Mouse (Mus musculus) CH12.LX (cell line): Measurements from ENCODE around the gene T. TPM values are rescaled to one million over a fixed set of nuclear protein-coding genes. Genes with fewer than 3 reads are reported as not detected.

Experiments
- DNase-seq: peaks from one replicate; pipeline ENCODE4 v3.0.0-alpha.2; 2013; ENCODE audit errors: extremely low read depth
- H3K27ac ChIP-seq: 2 replicates; pipeline ENCODE4 v1.5.1; 2012; ENCODE audit warnings: low read depth, mild to moderate bottlenecking, control low read depth, moderate library complexity; ENCODE audit not compliant: insufficient read depth
- H3K27me3 ChIP-seq: replicated peaks from 2 replicates; pipeline ENCODE3; 2012; ENCODE audit warnings: inconsistent platforms
- H3K36me3 ChIP-seq, 2 experiments: replicated peaks in 1 of 2; 2 replicates each; pipeline versions ENCODE3 to v1.6.1; 2012; ENCODE audit warnings: inconsistent platforms in 1 of 2, low read length in 1 of 2, mild to moderate bottlenecking in 1 of 2, mixed read lengths in 1 of 2, moderate library complexity in 1 of 2; ENCODE audit not compliant: control insufficient read depth in 1 of 2, insufficient read depth in 1 of 2
- H3K4me1 ChIP-seq, 2 experiments: 2 replicates each; pipeline ENCODE4 v1.6.1; 2012; ENCODE audit warnings: inconsistent platforms in 1 of 2, moderate library complexity in 1 of 2; ENCODE audit not compliant: insufficient read depth in 2 of 2, control insufficient read depth in 1 of 2
- H3K4me2 ChIP-seq: 2 replicates; pipeline ENCODE4 v1.6.1; 2012; ENCODE audit warnings: low read depth, mild to moderate bottlenecking, control low read depth; ENCODE audit not compliant: poor library complexity, insufficient read depth, severe bottlenecking
- H3K4me3 ChIP-seq, 3 experiments: fragments of 150-350 bp in 1 of 3; sonication (generic) in 1 of 3; replicated peaks in 1 of 3; 2 replicates each; pipeline versions ENCODE3 to v1.5.1; 2011 to 2012; ENCODE audit warnings: low read depth in 2 of 3, low read length in 2 of 3, mild to moderate bottlenecking in 2 of 3, moderate library complexity in 2 of 3, control low read depth in 1 of 3, improper control_type of control experiment in 1 of 3, inconsistent platforms in 1 of 3, mixed read lengths in 1 of 3; ENCODE audit not compliant: poor library complexity in 1 of 3
- H3K79me2 ChIP-seq: replicated peaks from 2 replicates; pipeline ENCODE4 v1.6.1; 2012; ENCODE audit warnings: mild to moderate bottlenecking, moderate library complexity; ENCODE audit not compliant: control insufficient read depth, poor library complexity, insufficient read depth, severe bottlenecking; ENCODE audit errors: extremely low read depth
- H3K9ac ChIP-seq: 2 replicates; pipeline ENCODE4 v1.6.1; 2012; ENCODE audit warnings: low read depth, mild to moderate bottlenecking, control low read depth, moderate library complexity; ENCODE audit not compliant: insufficient read depth
- H3K9me3 ChIP-seq: replicated peaks from 2 replicates; pipeline ENCODE3; 2012; ENCODE audit warnings: low read length, inconsistent platforms, mixed read lengths
- CTCF ChIP-seq, 2 experiments: IDR thresholded peaks in 1 of 2; conservative IDR thresholded peaks in 1 of 2; 2 replicates each; pipeline ENCODE4 v1.5.1; 2011 to 2012; ENCODE audit warnings: low read depth in 2 of 2, low read length in 2 of 2, improper control_type of control experiment in 1 of 2, inconsistent platforms in 1 of 2, mild to moderate bottlenecking in 1 of 2, moderate library complexity in 1 of 2
- E2F4 ChIP-seq: IDR thresholded peaks from 2 replicates; pipeline ENCODE4 v1.6.1; 2011; ENCODE audit warnings: low read depth, low read length, improper control_type of control experiment; ENCODE audit not compliant: insufficient replicate concordance
- HCFC1 ChIP-seq: IDR thresholded peaks from 2 replicates; pipeline ENCODE4 v1.6.1; 2012; ENCODE audit warnings: low read depth, mild to moderate bottlenecking, inconsistent platforms, low read length, improper control_type of control experiment
- IRF4 ChIP-seq: IDR thresholded peaks from 2 replicates; pipeline ENCODE4 v1.6.1; 2014; ENCODE audit warnings: low read depth, mild to moderate bottlenecking, inconsistent platforms, low read length, improper control_type of control experiment
- JUN ChIP-seq: IDR thresholded peaks from 2 replicates; pipeline ENCODE4 v1.6.1; 2011; ENCODE audit warnings: low read depth, mild to moderate bottlenecking, low read length, improper control_type of control experiment, moderate library complexity; ENCODE audit not compliant: insufficient read depth
- JUND ChIP-seq: conservative IDR thresholded peaks from 2 replicates; pipeline ENCODE4 v1.6.1; 2011; ENCODE audit warnings: low read depth, low read length, improper control_type of control experiment
- KAT2A ChIP-seq: IDR thresholded peaks from 2 replicates; pipeline ENCODE4 v1.6.1; 2012; ENCODE audit warnings: low read length, improper control_type of control experiment, inconsistent platforms; ENCODE audit not compliant: insufficient replicate concordance
- MAX ChIP-seq: IDR thresholded peaks from 2 replicates; pipeline ENCODE4 v1.6.1; 2011; ENCODE audit warnings: low read length, improper control_type of control experiment
- MXI1 ChIP-seq: IDR thresholded peaks from 2 replicates; pipeline ENCODE4 v1.6.1; 2011; ENCODE audit warnings: mild to moderate bottlenecking, low read depth, low read length, improper control_type of control experiment
- NELFE ChIP-seq: IDR thresholded peaks from 2 replicates; pipeline ENCODE4 v1.6.1; 2011; ENCODE audit warnings: low read depth, low read length, improper control_type of control experiment
- NRF1 ChIP-seq: IDR thresholded peaks from 2 replicates; pipeline ENCODE4 v1.6.1; 2014; ENCODE audit warnings: low read depth, mild to moderate bottlenecking, inconsistent platforms, low read length, improper control_type of control experiment, moderate library complexity
- PAX5 ChIP-seq: IDR thresholded peaks from 2 replicates; pipeline ENCODE4 v1.6.1; 2012; ENCODE audit warnings: low read length, inconsistent platforms, mixed read lengths
- POLR2A ChIP-seq: IDR thresholded peaks from 2 replicates; pipeline ENCODE4 v1.6.1; 2011; ENCODE audit warnings: low read depth, mild to moderate bottlenecking, improper control_type of control experiment, low read length
- POLR2AphosphoS2 ChIP-seq: IDR thresholded peaks from 2 replicates; pipeline ENCODE4 v1.6.1; 2011; ENCODE audit warnings: low read depth, low read length, improper control_type of control experiment
- TBP ChIP-seq: conservative IDR thresholded peaks from 2 replicates; pipeline ENCODE4 v1.6.1; 2011; ENCODE audit warnings: low read depth, low read length, improper control_type of control experiment
- TCF12 ChIP-seq: IDR thresholded peaks from 2 replicates; pipeline ENCODE4 v1.6.1; 2014; ENCODE audit warnings: low read depth, mild to moderate bottlenecking, inconsistent platforms, low read length, improper control_type of control experiment
- UBTF ChIP-seq: IDR thresholded peaks from 2 replicates; pipeline ENCODE4 v1.6.1; 2012; ENCODE audit warnings: low read depth, mild to moderate bottlenecking, inconsistent platforms, low read length, improper control_type of control experiment, moderate library complexity
- USF1 ChIP-seq: IDR thresholded peaks from 2 replicates; pipeline ENCODE4 v1.6.1; 2014; ENCODE audit warnings: low read depth, mild to moderate bottlenecking, inconsistent platforms, low read length, improper control_type of control experiment
- ZKSCAN1 ChIP-seq: IDR thresholded peaks from 2 replicates; pipeline ENCODE4 v1.6.1; 2012; ENCODE audit warnings: low read depth, inconsistent platforms, low read length, improper control_type of control experiment, borderline replicate concordance
- ZMIZ1 ChIP-seq: IDR thresholded peaks from 2 replicates; pipeline ENCODE4 v1.6.1; 2012; ENCODE audit warnings: low read depth, mild to moderate bottlenecking, inconsistent platforms, low read length, improper control_type of control experiment
- dilution Hi-C: fragments of 300-500 bp; cut with MboI; formaldehyde crosslinking; loops from 2 replicates; pipeline ENCODE4 v1.14.3; 2020; ENCODE audit warnings: low sequenced_read_pairs; ENCODE audit not compliant: extremely low pct_unique_long_range_greater_than_20kb, extremely low pct_ligation_motif_present
- in situ Hi-C: fragments of 300-500 bp; cut with MboI; formaldehyde crosslinking; loops from 3 replicates; pipeline ENCODE4 v1.14.3; 2019; ENCODE audit warnings: low sequenced_read_pairs, low pct_ligation_motif_present, low pct_unique_long_range_greater_than_20kb, mixed read lengths
- polyA plus RNA-seq: library from polyadenylated mRNA; unstranded; fragments of >175 nt; gene quantifications from 2 replicates; pipeline ENCODE4 v1.2.1, GENCODE M21; 2012; ENCODE audit warnings: low read depth; ENCODE audit not compliant: insufficient read length
- total RNA-seq, 2 experiments: library from RNA; depleted of rRNA; stranded (reverse); fragments of 300-350 nt in 1 of 2; fragments of >200 nt in 1 of 2; gene quantifications; 2 replicates each; pipeline ENCODE4 v1.2.3; 2012 to 2014

The T gene
- total and polyA plus RNA-seq, 3 experiments: 0.17 TPM; not detected in 2

GRCm38 (mm10) chr17:8432179-8432800 lies 1.9 kb upstream of the T start:
- H3K27me3 ChIP-seq: peaks cover 38% of the 10 kb centered on the region
- no peaks in the 10 kb centered on the region for H3K79me2 ChIP-seq
- no peak overlapping the region for H3K4me3 ChIP-seq
- in situ Hi-C loops (no loop called here), dilution Hi-C loops (no loop called here)
- no peaks in the 10 kb centered on the region for H3K36me3 ChIP-seq
- H3K9me3 ChIP-seq: no peaks in the 10 kb centered on the region
- TF ChIP-seq JUND: no peak
- TF ChIP-seq TCF12: no peak
- TF ChIP-seq NELFE: no peak
- TF ChIP-seq MXI1: no peak
- no peak for TF ChIP-seq ZKSCAN1
- no peak for TF ChIP-seq E2F4
- TF ChIP-seq IRF4: no peak
- TF ChIP-seq TBP: no peak
- TF ChIP-seq HCFC1: no peak
- TF ChIP-seq ZMIZ1: no peak
- no peak for TF ChIP-seq PAX5
- TF ChIP-seq POLR2A: no peak
- TF ChIP-seq USF1: no peak
- no peak for TF ChIP-seq CTCF (conservative IDR thresholded peaks at IDR 0.05 in 1 of 2, IDR thresholded peaks at IDR 0.05 in 1 of 2; ENCODE audit: low read depth in 2 of 2, low read length in 2 of 2)
- TF ChIP-seq POLR2AphosphoS2: no peak
- TF ChIP-seq MAX: no peak
- H3K4me1 ChIP-seq: peaks cover 3 to 6% of the 10 kb centered on the region in 2 experiments; a peak in 2 of 4 replicates
- DNase-seq: no peak
- H3K4me2 ChIP-seq: no peak overlapping the region
- no peak overlapping the region for H3K27ac ChIP-seq
- no peak overlapping the region for H3K9ac ChIP-seq

GRCm38 (mm10) chr17:8433121-8433977 lies 874 bp upstream of the T start:
- TF ChIP-seq IRF4: no peak
- no peak for TF ChIP-seq KAT2A
- TF ChIP-seq MXI1: no peak
- no peak for TF ChIP-seq CTCF (conservative IDR thresholded peaks at IDR 0.05 in 1 of 2, IDR thresholded peaks at IDR 0.05 in 1 of 2; ENCODE audit: low read depth in 2 of 2, low read length in 2 of 2)
- no peak for TF ChIP-seq JUND
- no peak for TF ChIP-seq TBP
- no peak for TF ChIP-seq MAX
- no peak for TF ChIP-seq NRF1
- no peak for TF ChIP-seq POLR2AphosphoS2
- TF ChIP-seq UBTF: no peak
- TF ChIP-seq JUN: no peak
- TF ChIP-seq HCFC1: no peak
- H3K9me3 ChIP-seq: no peaks in the 10 kb centered on the region
- no peak overlapping the region for H3K4me3 ChIP-seq
- DNase-seq: no peak
- H3K4me2 ChIP-seq: no peak overlapping the region
- no peaks in the 10 kb centered on the region for H3K79me2 ChIP-seq
- H3K36me3 ChIP-seq: no peaks in the 10 kb centered on the region
- in situ Hi-C loops: no loop called here
- H3K4me1 ChIP-seq: peaks cover 3 to 6% of the 10 kb centered on the region in 2 experiments; a peak in 2 of 4 replicates
- no peak overlapping the region for H3K9ac ChIP-seq
- dilution Hi-C loops: no loop called here
- H3K27ac ChIP-seq: no peak overlapping the region
- peaks cover 37% of the 10 kb centered on the region for H3K27me3 ChIP-seq
